Mouse (Mus musculus): ENCODE measurements around the gene Gm21887. TPM values are rescaled to one million over a fixed set of nuclear protein-coding genes. Genes with fewer than 3 reads are reported as not detected.
"Not testable (repeated sequence)": the region's sequence is repeated elsewhere in the genome, so short reads cannot be mapped to it uniquely, and the experiment has no call there.

Gene Gm21887
- polyA plus RNA-seq, 1 experiment from 2014 or later, result 66.4 TPM

- 39% methylated on average over 2 of the region's 2 CpGs for WGBS (ENCODE audit: insufficient replicate concordance)
- ATAC-seq (ENCODE audit: insufficient read depth), result not testable (repeated sequence)
These were observed 1.9 kb upstream of the Gm21887 start for GRCm38 (mm10) chrX:170007375-170008178.

GRCm38 (mm10) chrX:170008179-170008467, 1.3 kb upstream of the Gm21887 start:
- H3K9ac ChIP-seq; H3K4me1 ChIP-seq (replicated peaks); H3K27me3 ChIP-seq; H3K4me3 ChIP-seq (replicated peaks); ATAC-seq (ENCODE audit: insufficient read depth); H3K4me2 ChIP-seq; H3K27ac ChIP-seq (replicated peaks): not testable (repeated sequence)
- Histone ChIP-seq H3K36me3 (replicated peaks) (peaks cover 16% of the 10 kb centered on the region), H3K9me3 (replicated peaks) (peaks cover 20% of the 10 kb centered on the region)

More at GRCm38 (mm10) chrX:170007375-170008178, 1.9 kb upstream of the Gm21887 start:
- H3K27me3 ChIP-seq; H3K4me1 ChIP-seq (replicated peaks); H3K4me2 ChIP-seq; H3K27ac ChIP-seq (replicated peaks); H3K4me3 ChIP-seq (replicated peaks); H3K9ac ChIP-seq: not testable (repeated sequence)
- H3K9me3 ChIP-seq (replicated peaks), result peaks cover 20% of the 10 kb centered on the region
- H3K36me3 ChIP-seq (replicated peaks), result peaks cover 16% of the 10 kb centered on the region

GRCm38 (mm10) chrX:170008584-170008983, 875 bp upstream of the Gm21887 start:
- H3K36me3 ChIP-seq (replicated peaks), result peaks cover 16% of the 10 kb centered on the region
- not testable (repeated sequence) for H3K4me1 ChIP-seq (replicated peaks); H3K27me3 ChIP-seq; H3K9ac ChIP-seq; H3K4me3 ChIP-seq (replicated peaks); ATAC-seq (ENCODE audit: insufficient read depth); H3K27ac ChIP-seq (replicated peaks)
- H3K4me2 ChIP-seq, result 0 out of 2 replicates have a peak overlapping the region, but pooled peaks have one; percentile 63
- WGBS (ENCODE audit: insufficient replicate concordance), result 39% methylated on average over 3 of the region's 3 CpGs
- peaks cover 20% of the 10 kb centered on the region for H3K9me3 ChIP-seq (replicated peaks)

GRCm38 (mm10) chrX:170009801-170010221, 352 bp downstream of the Gm21887 start:
- not testable (repeated sequence) for H3K4me1 ChIP-seq (replicated peaks); H3K27me3 ChIP-seq
- Histone ChIP-seq H3K9ac (peak overlapping the region; percentile 69), H3K9me3 (replicated peaks) (peaks cover 18% of the 10 kb centered on the region), H3K4me3 (replicated peaks) (peak overlapping the region; percentile 66), H3K27ac (replicated peaks) (peak overlapping the region; percentile 74), H3K36me3 (replicated peaks) (peaks cover 19% of the 10 kb centered on the region), H3K4me2 (peak overlapping the region; percentile 63)
- WGBS (ENCODE audit: insufficient replicate concordance), result 52% methylated on average over 25 of the region's 25 CpGs
- peak; percentile 97 for ATAC-seq (ENCODE audit: insufficient read depth)

- WGBS (ENCODE audit: insufficient replicate concordance), result 74% methylated on average over 97 of the region's 97 CpGs
- Histone ChIP-seq H3K36me3 (replicated peaks) (peaks cover 19% of the 10 kb centered on the region), H3K4me2 (peak overlapping the region; percentile 43), H3K9me3 (replicated peaks) (peaks cover 18% of the 10 kb centered on the region), H3K4me3 (replicated peaks) (peak overlapping the region; percentile 35)
- not testable (repeated sequence) for H3K27ac ChIP-seq (replicated peaks); H3K27me3 ChIP-seq; ATAC-seq (ENCODE audit: insufficient read depth); H3K9ac ChIP-seq; H3K4me1 ChIP-seq (replicated peaks)
These were observed 1.4 kb downstream of the Gm21887 start for GRCm38 (mm10) chrX:170010581-170011528.

- not testable (repeated sequence) for H3K4me3 ChIP-seq (replicated peaks); H3K9ac ChIP-seq; H3K27me3 ChIP-seq; ATAC-seq (ENCODE audit: insufficient read depth); H3K27ac ChIP-seq (replicated peaks); H3K4me1 ChIP-seq (replicated peaks); H3K4me2 ChIP-seq
- WGBS (ENCODE audit: insufficient replicate concordance), result 78% methylated on average over 7 of the region's 10 CpGs
- peaks cover 24% of the 10 kb centered on the region for H3K36me3 ChIP-seq (replicated peaks)
- H3K9me3 ChIP-seq (replicated peaks), result peaks cover 18% of the 10 kb centered on the region
These were observed 2.0 kb downstream of the Gm21887 start for GRCm38 (mm10) chrX:170011529-170011879.

- H3K27ac ChIP-seq (replicated peaks); H3K4me2 ChIP-seq; H3K27me3 ChIP-seq; H3K4me3 ChIP-seq (replicated peaks); H3K9ac ChIP-seq; ATAC-seq (ENCODE audit: insufficient read depth); H3K4me1 ChIP-seq (replicated peaks): not testable (repeated sequence)
- Histone ChIP-seq H3K36me3 (replicated peaks) (peaks cover 36% of the 10 kb centered on the region), H3K9me3 (replicated peaks) (peaks cover 18% of the 10 kb centered on the region)
- no CpG with 5 or more reads among the region's 13 CpGs for WGBS (ENCODE audit: insufficient replicate concordance)
These were observed 4.0 kb downstream of the Gm21887 start for GRCm38 (mm10) chrX:170013421-170013820.

- peaks cover 17% of the 10 kb centered on the region for H3K9me3 ChIP-seq (replicated peaks)
- H3K27me3 ChIP-seq; H3K4me3 ChIP-seq (replicated peaks); H3K4me2 ChIP-seq; H3K9ac ChIP-seq; H3K4me1 ChIP-seq (replicated peaks); ATAC-seq (ENCODE audit: insufficient read depth); H3K27ac ChIP-seq (replicated peaks): not testable (repeated sequence)
- peaks cover 42% of the 10 kb centered on the region for H3K36me3 ChIP-seq (replicated peaks)
- WGBS (ENCODE audit: insufficient replicate concordance), result 82% methylated on average over 5 of the region's 13 CpGs
These were observed 4.6 kb downstream of the Gm21887 start for GRCm38 (mm10) chrX:170014038-170014437.

- not testable (repeated sequence) for H3K27ac ChIP-seq (replicated peaks); H3K27me3 ChIP-seq; H3K4me2 ChIP-seq; H3K9ac ChIP-seq; ATAC-seq (ENCODE audit: insufficient read depth); H3K9me3 ChIP-seq (replicated peaks); H3K4me3 ChIP-seq (replicated peaks); H3K4me1 ChIP-seq (replicated peaks)
- peaks cover 49% of the 10 kb centered on the region for H3K36me3 ChIP-seq (replicated peaks)
- 83% methylated on average over 10 of the region's 12 CpGs for WGBS (ENCODE audit: insufficient replicate concordance)
These were observed 6.4 kb downstream of the Gm21887 start for GRCm38 (mm10) chrX:170015883-170016282.

GRCm38 (mm10) chrX:170017333-170018245, 8.1 kb downstream of the Gm21887 start:
- not testable (repeated sequence) for H3K9me3 ChIP-seq (replicated peaks); H3K4me3 ChIP-seq (replicated peaks); H3K27ac ChIP-seq (replicated peaks); H3K27me3 ChIP-seq; H3K9ac ChIP-seq; H3K4me1 ChIP-seq (replicated peaks)
- Histone ChIP-seq H3K36me3 (replicated peaks) (peaks cover 55% of the 10 kb centered on the region), H3K4me2 (peak overlapping the region; percentile 16)
- ATAC-seq (ENCODE audit: insufficient read depth), result peak; percentile 56
- 55% methylated on average over 27 of the region's 27 CpGs for WGBS (ENCODE audit: insufficient replicate concordance)
